Mouse (Mus musculus) gonadal fat pad, adult 2 months (tissue): ENCODE measurements around the gene Cd2bp2. TPM values are rescaled to one million over a fixed set of nuclear protein-coding genes. Genes with fewer than 3 reads are reported as not detected.

ENCODE experiments used
- DNase-seq: peaks from one replicate; pipeline ENCODE4 v3.0.0-alpha.2; 2012; ENCODE audit warnings: low read depth
- polyA plus RNA-seq: library from polyadenylated mRNA; depleted of rRNA; stranded (reverse); fragments of >200 nt; gene quantifications from 2 replicates; pipeline ENCODE4 v1.2.3, GENCODE M21; 2012

Cd2bp2 gene
- polyA plus RNA-seq, 1 experiment: 29.3 TPM

- DNase-seq: no peak
Observed at GRCm38 (mm10) chr7:127217901-127218642, 22.2 kb upstream of the Cd2bp2 start.

GRCm38 (mm10) chr7:127217475-127217874 is 21.6 kb upstream of the Cd2bp2 start:
- DNase-seq: no peak

GRCm38 (mm10) chr7:127216307-127216706 is 20.5 kb upstream of the Cd2bp2 start:
- DNase-seq: no peak

GRCm38 (mm10) chr7:127214981-127215871 is 19.4 kb upstream of the Cd2bp2 start:
- DNase-seq: no peak

GRCm38 (mm10) chr7:127214521-127214920 is 18.7 kb upstream of the Cd2bp2 start:
- no peak for DNase-seq

GRCm38 (mm10) chr7:127213930-127214329 is 18.1 kb upstream of the Cd2bp2 start:
- no peak for DNase-seq

- DNase-seq: no peak
Observed at GRCm38 (mm10) chr7:127213485-127213884, 17.6 kb upstream of the Cd2bp2 start.

- no peak for DNase-seq
Observed at GRCm38 (mm10) chr7:127212432-127213250, 16.8 kb upstream of the Cd2bp2 start.

GRCm38 (mm10) chr7:127211014-127211745 is 15.3 kb upstream of the Cd2bp2 start:
- DNase-seq: no peak

GRCm38 (mm10) chr7:127210266-127210665 is 14.4 kb upstream of the Cd2bp2 start:
- DNase-seq: no peak

GRCm38 (mm10) chr7:127209851-127210250 is 14.0 kb upstream of the Cd2bp2 start:
- DNase-seq: no peak

GRCm38 (mm10) chr7:127208553-127209438 is 12.9 kb upstream of the Cd2bp2 start, which contains the start of gene Mylpf:
Gene Mylpf, plus strand, starts transcription at chr7:127208890.
- DNase-seq: peak; percentile 97

GRCm38 (mm10) chr7:127208295-127208552 is 12.4 kb upstream of the Cd2bp2 start, which contains the start of gene Tbc1d10b:
Gene Tbc1d10b, minus strand, starts transcription at chr7:127208468.
- no peak for DNase-seq

GRCm38 (mm10) chr7:127207374-127208294 is 11.8 kb upstream of the Cd2bp2 start:
- no peak for DNase-seq

- DNase-seq: no peak
Observed at GRCm38 (mm10) chr7:127206606-127207005, 10.8 kb upstream of the Cd2bp2 start.

GRCm38 (mm10) chr7:127196484-127196883 is 634 bp upstream of the Cd2bp2 start:
- DNase-seq: no peak

GRCm38 (mm10) chr7:127194633-127195029 is 1.2 kb downstream of the Cd2bp2 start:
- no peak for DNase-seq

GRCm38 (mm10) chr7:127194011-127194632 is 1.7 kb downstream of the Cd2bp2 start:
- DNase-seq: no peak

- no peak for DNase-seq
Observed at GRCm38 (mm10) chr7:127192989-127193388, 2.9 kb downstream of the Cd2bp2 start.
